33 mouse cellular contexts compared by ENCODE assay signal in genomic region chr10:72660350-72660749, GRCm38 (mm10).
"Had no signal": no experiment of that assay in that cellular context is flagged by ENCODE, and none has a peak within 500 bp of the region (broad histone marks: within the 10 kb centered on the region; RNA-seq: fewer than 3 reads in every experiment).

No protein-coding gene starts in this region.

- H3K27me3 ChIP-seq: limb, embryonic 12.5 days; limb, embryonic 13.5 days; limb, embryonic 15.5 days; liver, embryonic 12.5 days; liver, embryonic 13.5 days; liver, embryonic 15.5 days; lung, embryonic 15.5 days; megakaryocyte, embryonic 14.5 days; midbrain, embryonic 12.5 days; midbrain, embryonic 13.5 days; midbrain, embryonic 15.5 days; neural tube, embryonic 12.5 days; neural tube, embryonic 13.5 days had no signal

- H3K4me2 ChIP-seq: limb, embryonic 12.5 days; limb, embryonic 13.5 days; limb, embryonic 15.5 days; liver, embryonic 11.5 days; liver, embryonic 12.5 days; liver, embryonic 13.5 days; liver, embryonic 15.5 days; lung, embryonic 14.5 days; lung, embryonic 15.5 days; midbrain, embryonic 11.5 days; midbrain, embryonic 12.5 days; midbrain, embryonic 13.5 days; midbrain, embryonic 15.5 days; neural tube, embryonic 12.5 days; neural tube, embryonic 13.5 days had no signal

- H3K9ac ChIP-seq: limb, embryonic 12.5 days; limb, embryonic 13.5 days; limb, embryonic 15.5 days; liver, embryonic 12.5 days; liver, embryonic 13.5 days; liver, embryonic 14.5 days; liver, embryonic 15.5 days; liver, postnatal 0 days; lung, embryonic 14.5 days; lung, embryonic 15.5 days; midbrain, embryonic 12.5 days; midbrain, embryonic 13.5 days; midbrain, embryonic 15.5 days; neural tube, embryonic 12.5 days; neural tube, embryonic 13.5 days had no signal

- ATAC-seq: liver, embryonic 12.5 days; liver, postnatal 0 days; lung, postnatal 0 days; midbrain, embryonic 13.5 days; midbrain, embryonic 15.5 days; midbrain, embryonic 16.5 days had no signal

- DNase-seq: left cerebral cortex, postnatal 4 days; liver; liver, embryonic 13.5 days; liver, postnatal 0 days; lung, adult 18-20 months; lung, adult 2 months; lung, embryonic 14.5 days; lung, postnatal 10 days; lung, postnatal 14 days; lung, postnatal 36 days; lung, postnatal 4 days; midbrain, embryonic 14.5 days had no signal

- H3K4me3 ChIP-seq: limb, embryonic 10.5 days; limb, embryonic 12.5 days; limb, embryonic 13.5 days; limb, embryonic 15.5 days; liver, embryonic 12.5 days; liver, embryonic 13.5 days; liver, embryonic 15.5 days; lung, embryonic 15.5 days; megakaryocyte, embryonic 14.5 days; midbrain, embryonic 10.5 days; midbrain, embryonic 12.5 days; midbrain, embryonic 13.5 days; midbrain, embryonic 15.5 days; myocyte; neural tube, embryonic 12.5 days; neural tube, embryonic 13.5 days had no signal

- H3K9me3 ChIP-seq: limb, embryonic 10.5 days; limb, embryonic 12.5 days; limb, embryonic 15.5 days; liver, embryonic 12.5 days; liver, embryonic 13.5 days; liver, embryonic 15.5 days; lung, embryonic 15.5 days; megakaryocyte, embryonic 14.5 days; midbrain, embryonic 10.5 days; midbrain, embryonic 12.5 days; midbrain, embryonic 13.5 days; midbrain, embryonic 15.5 days; neural tube, embryonic 12.5 days; neural tube, embryonic 13.5 days had no signal

- H3K27ac ChIP-seq: limb, embryonic 10.5 days; limb, embryonic 12.5 days; limb, embryonic 13.5 days; limb, embryonic 15.5 days; liver, embryonic 12.5 days; liver, embryonic 13.5 days; liver, embryonic 14.5 days; liver, embryonic 15.5 days; lung, embryonic 15.5 days; macrophage; midbrain, embryonic 10.5 days; midbrain, embryonic 12.5 days; midbrain, embryonic 13.5 days; midbrain, embryonic 15.5 days; neural tube, embryonic 12.5 days; neural tube, embryonic 13.5 days had no signal
